Mouse (Mus musculus): ENCODE results near the gene Celsr1. TPM values are rescaled to one million over a fixed set of nuclear protein-coding genes. Genes with fewer than 3 reads are reported as not detected.

Gene Celsr1
- total and polyA plus RNA-seq, 2 experiments from 2014 or later, result 0.97 to 17.4 TPM

- Histone ChIP-seq H3K4me2 (ENCODE audit: low read depth, low read length) (no peak overlapping the region), H3K4me3 (ENCODE audit: low read depth, low read length) (no peak overlapping the region), H3K36me3 (replicated peaks; ENCODE audit: control insufficient read depth, insufficient read depth, low read length) (no peaks in the 10 kb centered on the region), H3K27ac (ENCODE audit: low read depth) (no peak overlapping the region), H3K9me3 (replicated peaks; ENCODE audit: control insufficient read depth, low read length) (no peaks in the 10 kb centered on the region), H3K4me1 (ENCODE audit: control insufficient read depth, insufficient read depth) (peaks cover 45% of the 10 kb centered on the region), H3K27me3 (ENCODE audit: control insufficient read depth, insufficient read depth, low read length) (no peaks in the 10 kb centered on the region), H3K9ac (replicated peaks; ENCODE audit: low read depth, low read length) (no peak overlapping the region)
- no peak for DNase-seq (ENCODE audit: low spot score)
- TF ChIP-seq EP300 (IDR thresholded peaks at IDR 0.05; ENCODE audit: low read depth) (no peak), CTCF (IDR thresholded peaks at IDR 0.05; ENCODE audit: low read depth) (no peak)
- WGBS, result 80% methylated on average over 20 of the region's 20 CpGs
- ATAC-seq (ENCODE audit: insufficient read depth, low read depth), result no peak
Observed at GRCm38 (mm10) chr15:86075305-86076047, 41.9 kb upstream of the Celsr1 start.

GRCm38 (mm10) chr15:86074171-86074937 is 40.8 kb upstream of the Celsr1 start:
- whole genome bisulfite sequencing, result 80% methylated on average over 15 of the region's 16 CpGs
- ATAC-seq (ENCODE audit: insufficient read depth, low read depth), result no peak
- no peak overlapping the region for H3K27ac ChIP-seq (ENCODE audit: low read depth)
- DNase-seq (ENCODE audit: low spot score), result no peak
- H3K9me3 ChIP-seq (replicated peaks; ENCODE audit: control insufficient read depth, low read length), result no peaks in the 10 kb centered on the region
- TF ChIP-seq CTCF (IDR thresholded peaks at IDR 0.05; ENCODE audit: low read depth) (no peak), EP300 (IDR thresholded peaks at IDR 0.05; ENCODE audit: low read depth) (no peak)
- peaks cover 47% of the 10 kb centered on the region for H3K4me1 ChIP-seq (ENCODE audit: control insufficient read depth, insufficient read depth)
- H3K4me3 ChIP-seq (ENCODE audit: low read depth, low read length), result no peak overlapping the region
- no peak overlapping the region; the same call in 1 of the 2 replicates for H3K9ac ChIP-seq (replicated peaks; ENCODE audit: low read depth, low read length)
- no peak overlapping the region for H3K4me2 ChIP-seq (ENCODE audit: low read depth, low read length)
- no peaks in the 10 kb centered on the region for H3K36me3 ChIP-seq (replicated peaks; ENCODE audit: control insufficient read depth, insufficient read depth, low read length)
- H3K27me3 ChIP-seq (ENCODE audit: control insufficient read depth, insufficient read depth, low read length), result no peaks in the 10 kb centered on the region

GRCm38 (mm10) chr15:86071166-86071565 is 37.6 kb upstream of the Celsr1 start:
- Histone ChIP-seq H3K9ac (replicated peaks; ENCODE audit: low read depth, low read length) (no peak overlapping the region), H3K4me1 (ENCODE audit: control insufficient read depth, insufficient read depth) (peaks cover 53% of the 10 kb centered on the region), H3K36me3 (replicated peaks; ENCODE audit: control insufficient read depth, insufficient read depth, low read length) (no peaks in the 10 kb centered on the region), H3K4me2 (ENCODE audit: low read depth, low read length) (no peak overlapping the region), H3K4me3 (ENCODE audit: low read depth, low read length) (no peak overlapping the region), H3K27me3 (ENCODE audit: control insufficient read depth, insufficient read depth, low read length) (no peaks in the 10 kb centered on the region), H3K9me3 (replicated peaks; ENCODE audit: control insufficient read depth, low read length) (no peaks in the 10 kb centered on the region), H3K27ac (ENCODE audit: low read depth) (no peak overlapping the region)
- TF ChIP-seq CTCF (IDR thresholded peaks at IDR 0.05; ENCODE audit: low read depth), result no peak
- TF ChIP-seq EP300 (IDR thresholded peaks at IDR 0.05; ENCODE audit: low read depth), result no peak
- ATAC-seq (ENCODE audit: insufficient read depth, low read depth) (no peak), DNase-seq (ENCODE audit: low spot score) (no peak)
- WGBS, result 68% methylated on average over 1 of the region's 1 CpGs

GRCm38 (mm10) chr15:86070368-86070767 is 36.8 kb upstream of the Celsr1 start:
- no peak overlapping the region for H3K9ac ChIP-seq (replicated peaks; ENCODE audit: low read depth, low read length)
- H3K4me3 ChIP-seq (ENCODE audit: low read depth, low read length), result no peak overlapping the region
- H3K4me1 ChIP-seq (ENCODE audit: control insufficient read depth, insufficient read depth), result peaks cover 47% of the 10 kb centered on the region
- H3K4me2 ChIP-seq (ENCODE audit: low read depth, low read length), result no peak overlapping the region
- ATAC-seq (ENCODE audit: insufficient read depth, low read depth), result no peak
- H3K27me3 ChIP-seq (ENCODE audit: control insufficient read depth, insufficient read depth, low read length), result no peaks in the 10 kb centered on the region
- no peak overlapping the region for H3K27ac ChIP-seq (ENCODE audit: low read depth)
- H3K36me3 ChIP-seq (replicated peaks; ENCODE audit: control insufficient read depth, insufficient read depth, low read length), result no peaks in the 10 kb centered on the region
- no peak for DNase-seq (ENCODE audit: low spot score)
- WGBS, result 66% methylated on average over 11 of the region's 11 CpGs
- H3K9me3 ChIP-seq (replicated peaks; ENCODE audit: control insufficient read depth, low read length), result no peaks in the 10 kb centered on the region
- TF ChIP-seq EP300 (IDR thresholded peaks at IDR 0.05; ENCODE audit: low read depth), result no peak
- no peak for TF ChIP-seq CTCF (IDR thresholded peaks at IDR 0.05; ENCODE audit: low read depth)

- no peak overlapping the region for H3K9ac ChIP-seq (replicated peaks; ENCODE audit: low read depth, low read length)
- H3K36me3 ChIP-seq (replicated peaks; ENCODE audit: control insufficient read depth, insufficient read depth, low read length), result no peaks in the 10 kb centered on the region
- TF ChIP-seq CTCF (IDR thresholded peaks at IDR 0.05; ENCODE audit: low read depth) (no peak), EP300 (IDR thresholded peaks at IDR 0.05; ENCODE audit: low read depth) (no peak)
- H3K9me3 ChIP-seq (replicated peaks; ENCODE audit: control insufficient read depth, low read length), result no peaks in the 10 kb centered on the region
- no peak for DNase-seq (ENCODE audit: low spot score)
- no peak overlapping the region for H3K4me2 ChIP-seq (ENCODE audit: low read depth, low read length)
- no peaks in the 10 kb centered on the region for H3K27me3 ChIP-seq (ENCODE audit: control insufficient read depth, insufficient read depth, low read length)
- H3K4me1 ChIP-seq (ENCODE audit: control insufficient read depth, insufficient read depth), result peaks cover 57% of the 10 kb centered on the region
- no peak overlapping the region for H3K4me3 ChIP-seq (ENCODE audit: low read depth, low read length)
- 78% methylated on average over 10 of the region's 10 CpGs for WGBS
- no peak for ATAC-seq (ENCODE audit: insufficient read depth, low read depth)
- H3K27ac ChIP-seq (ENCODE audit: low read depth), result no peak overlapping the region
Observed at GRCm38 (mm10) chr15:86069011-86069791, 35.6 kb upstream of the Celsr1 start.

All from heart, postnatal 0 days (tissue).